Mouse (Mus musculus): ENCODE measurements around the gene Aco2.

GRCm38 (mm10) chr15:81896407-81896806, 24.3 kb downstream of the Aco2 start:
- TF ChIP-seq CTCF (IDR thresholded peaks at IDR 0.05; ENCODE audit: low read depth, low read length) (no peak), POLR2A (IDR thresholded peaks at IDR 0.05; ENCODE audit: extremely low read depth, insufficient read depth, low read length) (no peak)
